8 mouse cellular contexts compared by ENCODE assay signal in the genomic region with DNA sequence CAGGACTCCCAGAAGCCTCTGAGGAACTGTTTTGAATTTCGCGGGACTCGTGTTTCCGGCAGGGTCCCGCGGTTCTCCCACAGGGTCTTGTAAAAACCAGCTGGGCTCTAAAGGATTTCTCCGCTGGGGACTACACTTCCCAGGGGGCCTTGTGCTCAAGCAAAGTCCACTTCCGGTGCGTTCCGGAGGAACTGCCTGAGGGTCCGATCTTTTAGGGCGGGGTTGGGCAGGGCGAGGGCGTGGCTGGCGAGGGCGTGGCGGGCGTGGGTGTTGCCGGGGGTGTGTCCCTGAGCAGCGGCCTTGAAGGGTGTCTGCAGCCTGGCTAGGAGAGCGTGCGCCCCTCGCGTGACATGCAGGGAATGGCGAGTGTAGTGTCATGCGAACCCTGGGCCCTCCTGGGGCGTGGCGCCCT. TPM values are rescaled to one million over a fixed set of nuclear protein-coding genes. Genes with fewer than 3 reads are reported as not detected.
A peak's percentile ranks its signal among the peaks of the same experiment; 100 is the strongest.
DNase-seq lines count a peak whose midpoint lies in the region; ATAC-seq and TF ChIP-seq lines count a peak whose summit lies in the region.

Gene Zfp28 (plus strand): TSS at position 252 of the 412 bp plus-strand sequence.

- TF ChIP-seq EP300 in heart, adult 2 months (IDR thresholded peaks at IDR 0.05; ENCODE audit: insufficient read depth, low read depth, low read length) = no peak

- H3K4me2 ChIP-seq in embryonic facial prominence, embryonic 13.5 days = peak within 1 kb of the TSS; percentile 81
- H3K4me2 ChIP-seq in limb, embryonic 13.5 days (replicated peaks) = peak within 1 kb of the TSS; percentile 85
- peak within 1 kb of the TSS; percentile 90 for H3K4me2 ChIP-seq in midbrain, embryonic 16.5 days (ENCODE audit: low read length)

- peaks cover 19% of the 10 kb centered on the region for H3K36me3 ChIP-seq in embryonic facial prominence, embryonic 13.5 days
- H3K36me3 ChIP-seq in heart, adult 2 months (ENCODE audit: control insufficient read depth, insufficient read depth, low read length) = no peaks in the 10 kb centered on the region
- peaks cover 14% of the 10 kb centered on the region; the same call in 1 of the 2 replicates for H3K36me3 ChIP-seq in limb, embryonic 13.5 days
- H3K36me3 ChIP-seq in midbrain, embryonic 16.5 days (ENCODE audit: control insufficient read depth, insufficient read depth, low read length) = peaks cover 4% of the 10 kb centered on the region; the same call in 1 of the 2 replicates

- peaks cover 20% of the 10 kb centered on the region for H3K4me1 ChIP-seq in embryonic facial prominence, embryonic 13.5 days
- H3K4me1 ChIP-seq in heart, adult 2 months (ENCODE audit: control insufficient read depth, insufficient read depth, low read length) = no peaks in the 10 kb centered on the region
- peaks cover 18% of the 10 kb centered on the region for H3K4me1 ChIP-seq in limb, embryonic 13.5 days
- H3K4me1 ChIP-seq in midbrain, embryonic 16.5 days (ENCODE audit: control insufficient read depth, insufficient read depth, low read length) = peaks cover 17% of the 10 kb centered on the region

- no peaks in the 10 kb centered on the region for H3K79me2 ChIP-seq in heart, adult 2 months (replicated peaks; ENCODE audit: control insufficient read depth, insufficient read depth, low read length)

- peak; percentile 29; the same call in 1 of the 2 replicates for TF ChIP-seq POLR2A in heart, adult 2 months (IDR thresholded peaks at IDR 0.05; ENCODE audit: insufficient read depth, low read depth, low read length)

- intact Hi-C loops in heart, adult 2 months (cut with DNase I) = loop anchor here (1.0 to 5.0 kb wide), 4 partner anchors 15 to 739 kb away; partner anchors contain the start of genes Smim17, Zfp667, Zfp78 and Zfp954

- ATAC-seq in embryonic facial prominence, embryonic 13.5 days (ENCODE audit: insufficient number of reproducible peaks, insufficient read depth, low FRiP score, low TSS enrichment, low read depth) = peak; percentile 95
- peak; percentile 97 for ATAC-seq in limb, embryonic 13.5 days (ENCODE audit: low FRiP score, low read depth)
- peak; percentile 96 for ATAC-seq in midbrain, embryonic 16.5 days

- H3K4me3 ChIP-seq in embryonic facial prominence, embryonic 13.5 days = peak within 1 kb of the TSS; percentile 72
- H3K4me3 ChIP-seq in heart, adult 2 months = peak within 1 kb of the TSS; percentile 82
- H3K4me3 ChIP-seq in limb, embryonic 13.5 days = peak within 1 kb of the TSS; percentile 70
- peak within 1 kb of the TSS; percentile 75 for H3K4me3 ChIP-seq in midbrain, embryonic 16.5 days (ENCODE audit: low read depth, low read length)

- no peaks in the 10 kb centered on the region for H3K27me3 ChIP-seq in embryonic facial prominence, embryonic 13.5 days
- no peaks in the 10 kb centered on the region for H3K27me3 ChIP-seq in heart, adult 2 months (ENCODE audit: control insufficient read depth, insufficient read depth, low read length)
- no peaks in the 10 kb centered on the region for H3K27me3 ChIP-seq in limb, embryonic 13.5 days
- H3K27me3 ChIP-seq in midbrain, embryonic 16.5 days (ENCODE audit: control insufficient read depth, insufficient read depth, low read depth, low read length) = no peaks in the 10 kb centered on the region

- H3K9ac ChIP-seq in embryonic facial prominence, embryonic 13.5 days = peak within 1 kb of the TSS; percentile 81
- peak within 1 kb of the TSS; percentile 69 for H3K9ac ChIP-seq in heart, adult 2 months (ENCODE audit: low read depth, low read length)
- H3K9ac ChIP-seq in limb, embryonic 13.5 days = peak within 1 kb of the TSS; percentile 73
- peak within 1 kb of the TSS; percentile 88 for H3K9ac ChIP-seq in midbrain, embryonic 16.5 days (ENCODE audit: low read depth, low read length)

- TF ChIP-seq CTCF in heart, adult 2 months (IDR thresholded peaks at IDR 0.05) = 0 out of 2 replicates have a peak, but pooled peaks have one; percentile 18

- H3K9me3 ChIP-seq in embryonic facial prominence, embryonic 13.5 days = no peaks in the 10 kb centered on the region
- no peaks in the 10 kb centered on the region for H3K9me3 ChIP-seq in limb, embryonic 13.5 days
- H3K9me3 ChIP-seq in midbrain, embryonic 16.5 days (replicated peaks; ENCODE audit: control insufficient read depth, low read length, poor library complexity, severe bottlenecking) = no peaks in the 10 kb centered on the region

- DNase-seq in 3134 (ENCODE audit: extremely low read depth, insufficient read length, low spot score) = peak; percentile 98
- peak; percentile 96 for DNase-seq in adrenal gland, postnatal 36 days
- peak; percentile 91 to 94 for DNase-seq in heart, adult 2 months
- DNase-seq in kidney, adult 8-10 months = peak; percentile 94 to 95
- DNase-seq in spleen, postnatal 10 days (ENCODE audit: low spot score in 2 of 2) = peak; percentile 74 to 93

- no peak within 1 kb of the TSS; the same call in 1 of the 2 replicates for H3K27ac ChIP-seq in embryonic facial prominence, embryonic 13.5 days
- peak within 1 kb of the TSS; percentile 36 for H3K27ac ChIP-seq in heart, adult 2 months
- 0 out of 2 replicates have a peak within 1 kb of the TSS, but pooled peaks have one; percentile 10 for H3K27ac ChIP-seq in limb, embryonic 13.5 days
- H3K27ac ChIP-seq in midbrain, embryonic 16.5 days (ENCODE audit: low read length) = peak within 1 kb of the TSS; percentile 53

- 0% methylated on average over 28 of the region's 28 CpGs for WGBS in embryonic facial prominence, embryonic 13.5 days
- WGBS in heart, adult 2 months = under 1% methylated on average over 28 of the region's 28 CpGs
- WGBS in limb, embryonic 13.5 days = 0% methylated on average over 28 of the region's 28 CpGs
- under 1% methylated on average over 28 of the region's 28 CpGs for WGBS in midbrain, embryonic 16.5 days

RNA-seq across cellular contexts. Expression of gene Zfp28, which starts in this region (rescaled TPM):
- 1 to 10 TPM; 2.2 to 2.8 TPM for total RNA-seq in adrenal gland, postnatal 36 days (2021)
- 12.8 and 13.7 TPM in 2 replicates for polyA plus RNA-seq in embryonic facial prominence, embryonic 13.5 days (2015; fragmentation: Nextera tagmentation; extraction: Ambion mirVana)
- 1 to 10 TPM; 1.8 to 2.8 TPM for total RNA-seq in heart, adult 2 months (2021)
- 2.6 and 4.1 TPM in 2 replicates for polyA plus RNA-seq in heart, adult 2 months (2012; rRNA removed)
- polyA plus RNA-seq in limb, embryonic 13.5 days (2015; fragmentation: Nextera tagmentation; extraction: Ambion mirVana) = 11.8 and 12.5 TPM in 2 replicates
- polyA plus RNA-seq in midbrain, embryonic 16.5 days (2015; fragmentation: Nextera tagmentation; extraction: Ambion mirVana) = 13.1 and 17.2 TPM in 2 replicates
